Comparison of ENCODE assay signal across 11 mouse cellular contexts in genomic region chr10:14047661-14048060, GRCm38 (mm10).
DNase-seq lines count a peak whose midpoint lies in the region; ATAC-seq and TF ChIP-seq lines count a peak whose summit lies in the region.
"Had no signal": no experiment of that assay in that cellular context is flagged by ENCODE, and none has a peak within 500 bp of the region (broad histone marks: within the 10 kb centered on the region; RNA-seq: fewer than 3 reads in every experiment).

No protein-coding gene starts in this region.

- no peak for DNase-seq in forebrain, embryonic 14.5 days (ENCODE audit: low spot score)
- no peak for DNase-seq in lung, embryonic 14.5 days
- DNase-seq in lung, postnatal 36 days, result no peak
- no peak for DNase-seq in hindbrain, postnatal 0 days (ENCODE audit: low spot score)
- DNase-seq in cerebellum, adult 9-11 months, result no peak
- no peak for DNase-seq in right cerebral cortex, postnatal 4 days
- DNase-seq: right cerebral cortex, adult 18-20 months had no signal

- no peak overlapping the region for H3K4me2 ChIP-seq in forebrain, embryonic 14.5 days (ENCODE audit: low read length)
- no peak overlapping the region for H3K4me2 ChIP-seq in forebrain, embryonic 15.5 days (replicated peaks)
- no peak overlapping the region for H3K4me2 ChIP-seq in lung, embryonic 14.5 days
- no peak overlapping the region for H3K4me2 ChIP-seq in hindbrain, postnatal 0 days (ENCODE audit: low read depth, low read length)
- no peak overlapping the region for H3K4me2 ChIP-seq in liver, embryonic 16.5 days (ENCODE audit: low read depth, low read length)
- H3K4me2 ChIP-seq: liver, embryonic 15.5 days had no signal

- no peak overlapping the region for H3K4me3 ChIP-seq in forebrain, embryonic 14.5 days (ENCODE audit: low read depth, low read length)
- H3K4me3 ChIP-seq in forebrain, embryonic 15.5 days, result no peak overlapping the region
- no peak overlapping the region for H3K4me3 ChIP-seq in lung, embryonic 14.5 days (ENCODE audit: low read depth, low read length)
- H3K4me3 ChIP-seq in hindbrain, postnatal 0 days (ENCODE audit: low read length), result no peak overlapping the region
- no peak overlapping the region for H3K4me3 ChIP-seq in liver, embryonic 16.5 days (ENCODE audit: low read depth, low read length)
- H3K4me3 ChIP-seq: liver, embryonic 15.5 days had no signal

- WGBS in forebrain, embryonic 14.5 days, result 43% methylated on average over 2 of the region's 2 CpGs
- 53% methylated on average over 2 of the region's 2 CpGs for WGBS in forebrain, embryonic 15.5 days
- WGBS in lung, embryonic 14.5 days, result 28% methylated on average over 2 of the region's 2 CpGs
- 43% methylated on average over 2 of the region's 2 CpGs for WGBS in hindbrain, postnatal 0 days
- WGBS in liver, embryonic 16.5 days (ENCODE audit: insufficient replicate concordance), result 55% methylated on average over 2 of the region's 2 CpGs

- no peaks in the 10 kb centered on the region for H3K9me3 ChIP-seq in forebrain, embryonic 14.5 days (replicated peaks; ENCODE audit: control insufficient read depth, low read length)
- no peaks in the 10 kb centered on the region for H3K9me3 ChIP-seq in forebrain, embryonic 15.5 days
- no peaks in the 10 kb centered on the region for H3K9me3 ChIP-seq in lung, embryonic 14.5 days (ENCODE audit: low read depth, low read length)
- no peaks in the 10 kb centered on the region for H3K9me3 ChIP-seq in hindbrain, postnatal 0 days (ENCODE audit: low read length)
- no peaks in the 10 kb centered on the region for H3K9me3 ChIP-seq in liver, embryonic 16.5 days (replicated peaks; ENCODE audit: control insufficient read depth, low read length)
- H3K9me3 ChIP-seq: liver, embryonic 15.5 days had no signal

- H3K9ac ChIP-seq in forebrain, embryonic 14.5 days (ENCODE audit: low read length), result no peak overlapping the region
- H3K9ac ChIP-seq in forebrain, embryonic 15.5 days (replicated peaks), result no peak overlapping the region
- H3K9ac ChIP-seq in lung, embryonic 14.5 days, result no peak overlapping the region
- H3K9ac ChIP-seq in hindbrain, postnatal 0 days (replicated peaks; ENCODE audit: low read length), result no peak overlapping the region
- H3K9ac ChIP-seq in liver, embryonic 16.5 days (ENCODE audit: low read depth, low read length), result no peak overlapping the region
- H3K9ac ChIP-seq: liver, embryonic 15.5 days had no signal

- peak; percentile 19; the same call in 1 of the 2 replicates for ATAC-seq in forebrain, embryonic 14.5 days
- ATAC-seq in forebrain, embryonic 15.5 days (replicated peaks), result no peak
- ATAC-seq in lung, embryonic 14.5 days (ENCODE audit: insufficient read depth), result peak; percentile 30; the same call in 1 of the 2 replicates
- ATAC-seq in hindbrain, postnatal 0 days, result 0 out of 2 replicates have a peak, but pooled peaks have one; percentile 25
- ATAC-seq in liver, embryonic 16.5 days (ENCODE audit: low read depth), result peak; percentile 32; the same call in 1 of the 2 replicates

- H3K27ac ChIP-seq in forebrain, embryonic 14.5 days (ENCODE audit: low read depth, low read length), result no peak overlapping the region
- no peak overlapping the region for H3K27ac ChIP-seq in forebrain, embryonic 15.5 days (replicated peaks)
- no peak overlapping the region for H3K27ac ChIP-seq in lung, embryonic 14.5 days (ENCODE audit: low read depth)
- no peak overlapping the region for H3K27ac ChIP-seq in hindbrain, postnatal 0 days
- no peak overlapping the region for H3K27ac ChIP-seq in liver, embryonic 16.5 days (ENCODE audit: low read length)
- H3K27ac ChIP-seq: liver, embryonic 15.5 days had no signal

- H3K4me1 ChIP-seq in forebrain, embryonic 14.5 days (ENCODE audit: control insufficient read depth, insufficient read depth, low read length), result peaks cover 5% of the 10 kb centered on the region; the same call in 1 of the 2 replicates
- H3K4me1 ChIP-seq in forebrain, embryonic 15.5 days, result peaks cover 32% of the 10 kb centered on the region
- H3K4me1 ChIP-seq in lung, embryonic 14.5 days (ENCODE audit: insufficient read depth), result peaks cover 5% of the 10 kb centered on the region; the same call in 1 of the 2 replicates
- H3K4me1 ChIP-seq in hindbrain, postnatal 0 days (ENCODE audit: insufficient read depth, low read length), result peaks cover 12% of the 10 kb centered on the region; the same call in 1 of the 2 replicates
- no peaks in the 10 kb centered on the region for H3K4me1 ChIP-seq in liver, embryonic 16.5 days (ENCODE audit: control insufficient read depth, low read depth, low read length)
- H3K4me1 ChIP-seq: liver, embryonic 15.5 days had no signal

- H3K36me3 ChIP-seq in forebrain, embryonic 14.5 days (ENCODE audit: control insufficient read depth, insufficient read depth, low read length), result no peaks in the 10 kb centered on the region
- H3K36me3 ChIP-seq in forebrain, embryonic 15.5 days, result no peaks in the 10 kb centered on the region
- H3K36me3 ChIP-seq in lung, embryonic 14.5 days (ENCODE audit: insufficient read depth), result no peaks in the 10 kb centered on the region
- H3K36me3 ChIP-seq in hindbrain, postnatal 0 days (ENCODE audit: insufficient read depth, low read length), result no peaks in the 10 kb centered on the region
- H3K36me3 ChIP-seq in liver, embryonic 16.5 days (ENCODE audit: control insufficient read depth, insufficient read depth), result no peaks in the 10 kb centered on the region
- H3K36me3 ChIP-seq: liver, embryonic 15.5 days had no signal

- TF ChIP-seq CTCF in lung, embryonic 14.5 days (IDR thresholded peaks at IDR 0.05; ENCODE audit: low read depth), result no peak
- TF ChIP-seq CTCF in hindbrain, postnatal 0 days (IDR thresholded peaks at IDR 0.05; ENCODE audit: low read depth), result no peak

- H3K27me3 ChIP-seq in forebrain, embryonic 14.5 days (replicated peaks; ENCODE audit: control insufficient read depth, insufficient read depth, low read length), result no peaks in the 10 kb centered on the region
- no peaks in the 10 kb centered on the region for H3K27me3 ChIP-seq in forebrain, embryonic 15.5 days
- H3K27me3 ChIP-seq in lung, embryonic 14.5 days (ENCODE audit: insufficient read depth, low read length), result no peaks in the 10 kb centered on the region
- H3K27me3 ChIP-seq in hindbrain, postnatal 0 days (ENCODE audit: insufficient read depth, low read length), result no peaks in the 10 kb centered on the region
- H3K27me3 ChIP-seq in liver, embryonic 16.5 days (ENCODE audit: control insufficient read depth, insufficient read depth, low read depth, low read length), result no peaks in the 10 kb centered on the region
- H3K27me3 ChIP-seq: CH12.LX; liver, embryonic 15.5 days had no signal
